Mouse (Mus musculus): ENCODE results near the gene Erlin1. TPM values are rescaled to one million over a fixed set of nuclear protein-coding genes. Genes with fewer than 3 reads are reported as not detected.

Erlin1 gene
- 25.5 and 28.9 TPM in 2 replicates for polyA plus RNA-seq (2015; fragmentation: Nextera tagmentation; extraction: Ambion mirVana)

DNA sequence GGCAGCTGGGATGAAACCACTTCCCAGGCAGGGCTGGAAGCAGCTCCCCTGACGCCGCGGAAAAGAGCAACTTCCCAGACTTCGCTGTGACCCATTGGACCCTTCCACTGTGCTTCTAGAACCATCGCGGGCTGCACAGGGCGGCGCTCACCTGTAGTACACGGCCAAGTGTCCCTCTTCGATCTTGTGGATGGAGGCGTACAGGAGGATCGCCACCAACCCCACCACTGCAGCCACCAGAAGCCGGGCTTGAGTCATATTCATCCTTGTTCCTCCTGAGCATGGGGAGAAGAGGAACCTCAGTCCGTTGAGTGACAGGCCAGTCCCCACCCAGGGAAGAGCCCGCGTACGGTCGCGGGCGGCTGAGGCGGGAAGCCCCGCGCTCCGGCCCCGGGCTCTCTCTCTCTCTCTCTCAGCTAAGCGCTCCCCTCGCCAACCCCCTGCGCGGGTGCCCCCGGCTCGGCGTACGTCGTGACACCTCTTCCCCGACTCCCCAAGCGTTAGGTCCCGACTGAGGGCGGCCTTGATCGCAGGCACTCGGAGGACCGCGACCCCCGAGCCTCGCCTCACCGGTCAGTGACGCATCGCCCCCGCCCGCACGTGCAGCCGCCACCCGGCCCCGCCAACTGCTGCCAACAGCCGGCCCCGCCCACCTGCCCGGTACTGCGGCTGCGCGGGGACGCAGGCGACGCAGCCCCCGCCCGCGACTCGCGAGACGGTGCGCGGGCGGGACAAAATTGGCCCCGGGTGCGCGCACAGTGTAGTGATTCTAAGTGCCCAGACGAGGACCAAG, at the start of gene Erlin1:
Erlin1 (minus strand) TSS at position 665 of the 793 bp plus-strand sequence.

DNA sequence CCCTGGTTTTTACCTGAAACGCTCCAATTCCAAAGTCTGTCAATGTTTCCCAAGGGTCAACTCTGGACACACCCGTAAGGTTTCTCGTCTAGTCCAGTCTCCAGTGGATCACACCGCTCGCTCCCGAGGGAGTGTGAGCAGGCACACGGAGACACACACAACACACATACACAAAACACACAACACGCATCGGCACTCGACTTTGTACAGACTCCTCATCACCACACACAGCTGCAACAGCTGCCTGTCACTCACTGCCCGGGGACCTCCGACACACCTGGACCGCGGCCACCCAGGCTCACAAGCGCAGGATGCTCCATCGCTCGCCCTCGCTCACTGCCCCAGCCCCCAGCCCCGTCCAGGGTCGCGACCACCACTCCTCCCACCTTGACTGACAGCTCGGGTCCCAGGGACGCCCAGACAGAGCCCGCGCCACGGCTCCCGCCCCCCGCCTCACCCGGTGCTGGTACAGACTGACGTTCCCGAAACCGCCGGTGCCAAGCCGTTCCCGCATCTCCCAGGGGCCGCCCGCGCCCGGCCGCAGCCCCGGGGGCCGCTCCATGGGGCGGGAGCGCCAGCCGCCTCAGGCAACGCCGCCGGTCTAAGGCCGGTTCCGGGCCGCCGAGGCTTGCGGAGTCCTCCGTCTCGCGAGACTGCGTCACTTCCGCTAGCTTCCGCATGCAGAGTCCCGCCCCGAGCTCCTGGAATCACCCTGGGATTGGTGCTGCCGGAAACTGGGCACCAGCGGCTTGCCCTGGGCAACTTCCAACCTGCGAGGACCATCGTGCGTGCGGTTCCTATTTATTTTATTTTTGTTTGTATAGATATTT, 37.5 kb upstream of the Erlin1 start, which contains the start of gene Chuk:
Chuk (minus strand) TSS at position 650 of the 830 bp plus-strand sequence.

DNA sequence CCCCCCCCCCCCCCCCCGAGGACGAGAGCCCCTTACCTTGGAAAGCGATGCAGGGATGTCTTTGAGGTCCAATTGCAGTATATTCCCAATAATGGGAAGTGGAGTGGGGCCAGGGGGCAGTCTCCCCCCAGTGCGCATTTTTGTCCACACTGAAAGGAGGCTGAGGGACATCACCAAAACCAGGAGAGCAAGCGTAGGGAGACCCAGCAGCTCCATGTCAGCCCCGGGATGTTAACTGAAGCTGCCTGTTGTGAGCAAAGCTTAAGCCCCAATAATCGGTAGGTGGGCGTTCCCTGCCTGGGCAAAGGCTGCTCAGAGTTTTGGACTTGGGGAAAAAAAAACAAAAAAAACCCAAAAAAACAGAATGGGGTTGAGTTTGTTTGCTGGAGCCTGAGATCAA, 40.6 kb downstream of the Erlin1 start, which contains the start of gene Cyp2c23:
Cyp2c23 (minus strand) TSS at position 237 of the 400 bp plus-strand sequence.

DNA sequence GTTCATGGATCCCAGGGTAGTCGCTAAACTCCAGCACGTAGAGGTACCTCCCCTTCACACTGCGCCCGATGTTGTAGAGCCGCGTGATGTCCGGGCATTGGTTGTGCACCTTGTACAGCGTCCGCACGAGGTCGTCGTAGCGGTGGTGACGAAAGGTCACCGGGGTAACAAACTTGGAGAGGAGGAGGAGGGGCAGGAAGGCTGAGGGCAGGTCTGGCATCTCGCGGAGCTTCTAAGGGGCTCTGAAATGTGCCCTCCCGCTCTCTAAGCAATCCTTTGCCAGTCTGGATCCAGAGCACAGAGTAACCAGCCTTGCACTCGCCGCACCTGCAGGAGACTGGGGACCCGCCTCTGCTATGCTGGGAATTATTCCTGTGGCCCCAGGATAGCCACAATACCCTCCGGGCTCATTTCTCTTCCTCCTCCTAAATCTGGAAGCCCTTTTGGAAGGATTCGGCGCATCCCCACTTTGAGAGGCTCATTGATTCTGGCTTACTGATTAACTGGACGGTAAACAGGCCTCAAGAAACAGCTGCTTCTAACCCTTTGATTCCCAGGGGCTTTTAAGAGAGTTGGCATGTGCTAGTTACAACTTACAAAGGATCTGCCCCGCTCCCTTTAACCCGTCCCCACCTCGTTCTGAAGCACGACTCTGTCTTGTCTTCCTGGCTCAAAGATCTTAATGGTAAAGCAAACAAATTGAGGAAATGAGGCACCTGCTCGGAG, 83.4 kb downstream of the Erlin1 start, which contains the start of gene Cpn1:
Cpn1 (minus strand) TSS at position 488 of the 726 bp plus-strand sequence.

Other genes starting within 250 kb of the Erlin1 start
- 15.4 and 16.3 TPM in 2 replicates for gene Dnmbp, start 129.6 kb downstream of the Erlin1 start, polyA plus RNA-seq (2015; fragmentation: Nextera tagmentation; extraction: Ambion mirVana)
- gene Cpn1, start 83.2 kb downstream of the Erlin1 start, polyA plus RNA-seq (2015; fragmentation: Nextera tagmentation; extraction: Ambion mirVana) = 0.12 and 0.25 TPM in 2 replicates
- gene Cyp2c23, start 40.6 kb downstream of the Erlin1 start, polyA plus RNA-seq (2015; fragmentation: Nextera tagmentation; extraction: Ambion mirVana) = 0.79 and 0.97 TPM in 2 replicates
- gene Chuk, start 37.7 kb upstream of the Erlin1 start, polyA plus RNA-seq (2015; fragmentation: Nextera tagmentation; extraction: Ambion mirVana) = 19.4 and 23.0 TPM in 2 replicates
- 12.0 and 15.1 TPM in 2 replicates for gene Cwf19l1, start 66.1 kb upstream of the Erlin1 start, polyA plus RNA-seq (2015; fragmentation: Nextera tagmentation; extraction: Ambion mirVana)
- 49.9 and 51.6 TPM in 2 replicates for gene Bloc1s2, start 76.7 kb upstream of the Erlin1 start, polyA plus RNA-seq (2015; fragmentation: Nextera tagmentation; extraction: Ambion mirVana)
- gene Pkd2l1, start 122.7 kb upstream of the Erlin1 start, polyA plus RNA-seq (2015; fragmentation: Nextera tagmentation; extraction: Ambion mirVana) = not detected in 2 replicates
- gene Scd3, start 133.5 kb upstream of the Erlin1 start, polyA plus RNA-seq (2015; fragmentation: Nextera tagmentation; extraction: Ambion mirVana) = not detected in 2 replicates
- 57.6 and 114 TPM in 2 replicates for gene Scd2, start 223.9 kb upstream of the Erlin1 start, polyA plus RNA-seq (2015; fragmentation: Nextera tagmentation; extraction: Ambion mirVana)

All from urinary bladder, postnatal 0 days (tissue).